Mouse (Mus musculus) hindbrain, embryonic 11.5 days (tissue): ENCODE data around the gene Olfr918. TPM values are rescaled to one million over a fixed set of nuclear protein-coding genes. Genes with fewer than 3 reads are reported as not detected.
A peak's percentile ranks its signal among the peaks of the same experiment; 100 is the strongest.

Experiments used
- ATAC-seq: fragments of 200-750 bp; cut with Nextera tagmentation; 2 replicates; pipeline ENCODE4 v1.8.0; 2017; ENCODE audit warnings: mild to moderate bottlenecking, moderate TSS enrichment, moderate library complexity; ENCODE audit not compliant: low FRiP score
- DNase-seq: peaks from one replicate; pipeline ENCODE4 v3.0.0-alpha.2; 2015; ENCODE audit warnings: low spot score
- H3K27ac ChIP-seq: fragments of 300-500 bp; sonication (generic); 2 replicates; pipeline ENCODE4 v1.5.1; 2014; ENCODE audit warnings: mild to moderate bottlenecking, low read depth, low read length
- H3K27me3 ChIP-seq: fragments of 300-500 bp; sonication (generic); 2 replicates; pipeline ENCODE4 v1.6.1; 2014; ENCODE audit warnings: mild to moderate bottlenecking, low read length, moderate library complexity, mixed read lengths; ENCODE audit not compliant: control insufficient read depth, insufficient read depth
- H3K36me3 ChIP-seq: fragments of 300-500 bp; sonication (generic); 2 replicates; pipeline ENCODE4 v1.6.1; 2014; ENCODE audit warnings: mild to moderate bottlenecking, low read length, moderate library complexity, mixed read lengths; ENCODE audit not compliant: control insufficient read depth, insufficient read depth
- H3K4me1 ChIP-seq: fragments of 300-500 bp; sonication (generic); replicated peaks from 2 replicates; pipeline ENCODE4 v1.6.1; 2014; ENCODE audit warnings: low read length, mixed read lengths; ENCODE audit not compliant: control insufficient read depth, insufficient read depth
- H3K4me2 ChIP-seq: fragments of 300-500 bp; sonication (generic); replicated peaks from 2 replicates; pipeline ENCODE4 v1.6.1; 2014; ENCODE audit warnings: mild to moderate bottlenecking, low read depth, low read length
- H3K4me3 ChIP-seq: fragments of 300-500 bp; sonication (generic); 2 replicates; pipeline ENCODE4 v1.5.1; 2014; ENCODE audit warnings: low read depth, low read length
- H3K9ac ChIP-seq: fragments of 300-500 bp; sonication (generic); 2 replicates; pipeline ENCODE4 v1.6.1; 2014; ENCODE audit warnings: low read depth, low read length
- H3K9me3 ChIP-seq: fragments of 300-500 bp; sonication (generic); 2 replicates; pipeline ENCODE4 v1.6.1; 2016; ENCODE audit warnings: low read length; ENCODE audit not compliant: control insufficient read depth
- WGBS: fragments of 180-500 bp; shearing (Covaris S2); extraction: QIAGEN DNeasy Blood & Tissue Kit; methylation state at CpG from one replicate; pipeline ENCODE4 v1.1.7; 2014; 5-methylcytosine and 5-hydroxymethylcytosine counted together
- polyA plus RNA-seq: library from polyadenylated mRNA; unstranded; fragments of >200 nt; fragmentation: Nextera tagmentation; extraction: Ambion mirVana; gene quantifications from 2 replicates; pipeline ENCODE4 v1.2.1, GENCODE M21; 2014

Olfr918 gene
- not detected in 2 replicates for polyA plus RNA-seq

GRCm38 (mm10) chr9:38674501-38674900, at the start of gene Olfr918:
Gene Olfr918 (minus strand): TSS chr9:38674601.
- Histone ChIP-seq H3K9me3 (no peaks in the 10 kb centered on the region), H3K27me3 (no peaks in the 10 kb centered on the region), H3K4me1 (no peaks in the 10 kb centered on the region), H3K36me3 (no peaks in the 10 kb centered on the region), H3K4me3 (no peak within 1 kb of the TSS), H3K27ac (no peak within 1 kb of the TSS), H3K4me2 (no peak within 1 kb of the TSS), H3K9ac (no peak within 1 kb of the TSS)
- WGBS, result 79% methylated on average over 2 of the region's 2 CpGs
- no peak for ATAC-seq
- no peak for DNase-seq

GRCm38 (mm10) chr9:38724044-38724443, 49.6 kb upstream of the Olfr918 start:
- Histone ChIP-seq H3K9ac (no peak overlapping the region), H3K9me3 (no peaks in the 10 kb centered on the region), H3K4me3 (no peak overlapping the region), H3K4me2 (no peak overlapping the region), H3K27ac (no peak overlapping the region), H3K36me3 (no peaks in the 10 kb centered on the region), H3K4me1 (no peaks in the 10 kb centered on the region), H3K27me3 (no peaks in the 10 kb centered on the region)
- ATAC-seq, result no peak
- 89% methylated on average over 1 of the region's 1 CpGs for WGBS
- no peak for DNase-seq

GRCm38 (mm10) chr9:38718927-38719441, 44.6 kb upstream of the Olfr918 start:
- ATAC-seq, result peak; percentile 33
- no peak overlapping the region for H3K27ac ChIP-seq
- 0 out of 2 replicates have a peak overlapping the region, but pooled peaks have one; percentile 8 for H3K9ac ChIP-seq

GRCm38 (mm10) chr9:38718102-38718501, 43.7 kb upstream of the Olfr918 start, which contains the start of gene Vwa5a:
Gene Vwa5a (plus strand): TSS chr9:38718268.
- Histone ChIP-seq H3K4me1 (no peaks in the 10 kb centered on the region), H3K9ac (0 out of 2 replicates have a peak within 1 kb of the TSS, but pooled peaks have one; percentile 8), H3K27me3 (no peaks in the 10 kb centered on the region), H3K4me2 (peak within 1 kb of the TSS; percentile 31; the same call in 1 of the 2 replicates), H3K4me3 (peak within 1 kb of the TSS; percentile 23), H3K36me3 (no peaks in the 10 kb centered on the region), H3K9me3 (no peaks in the 10 kb centered on the region), H3K27ac (no peak within 1 kb of the TSS)
- 10% methylated on average over 4 of the region's 4 CpGs for WGBS
- ATAC-seq (no peak; the same call in 1 of the 2 replicates), DNase-seq (peak; percentile 29)

More at GRCm38 (mm10) chr9:38718927-38719441, 44.6 kb upstream of the Olfr918 start:
- Histone ChIP-seq H3K4me1 (no peaks in the 10 kb centered on the region), H3K36me3 (no peaks in the 10 kb centered on the region), H3K4me3 (peak overlapping the region; percentile 23), H3K4me2 (peak overlapping the region; percentile 31; the same call in 1 of the 2 replicates), H3K27me3 (no peaks in the 10 kb centered on the region), H3K9me3 (no peaks in the 10 kb centered on the region)
- WGBS, result 8% methylated on average over 3 of the region's 3 CpGs
- no peak for DNase-seq

GRCm38 (mm10) chr9:38672887-38673286, 1.5 kb downstream of the Olfr918 start:
- DNase-seq (no peak), ATAC-seq (no peak)
- Histone ChIP-seq H3K9ac (no peak overlapping the region), H3K4me2 (no peak overlapping the region), H3K4me1 (no peaks in the 10 kb centered on the region), H3K9me3 (no peaks in the 10 kb centered on the region), H3K4me3 (no peak overlapping the region), H3K27me3 (no peaks in the 10 kb centered on the region), H3K27ac (no peak overlapping the region), H3K36me3 (no peaks in the 10 kb centered on the region)
- 81% methylated on average over 2 of the region's 2 CpGs for WGBS

GRCm38 (mm10) chr9:38665742-38666141, 8.7 kb downstream of the Olfr918 start, which contains the start of gene Olfr917:
Gene Olfr917 (minus strand): TSS chr9:38665842.
- Histone ChIP-seq H3K4me1 (no peaks in the 10 kb centered on the region), H3K36me3 (no peaks in the 10 kb centered on the region), H3K27ac (no peak within 1 kb of the TSS), H3K27me3 (no peaks in the 10 kb centered on the region), H3K4me3 (no peak within 1 kb of the TSS), H3K9ac (no peak within 1 kb of the TSS), H3K4me2 (no peak within 1 kb of the TSS), H3K9me3 (no peaks in the 10 kb centered on the region)
- no peak for DNase-seq
- no peak for ATAC-seq
- 94% methylated on average over 1 of the region's 1 CpGs for WGBS

- Histone ChIP-seq H3K27me3 (no peaks in the 10 kb centered on the region), H3K36me3 (no peaks in the 10 kb centered on the region), H3K4me2 (no peak within 1 kb of the TSS), H3K27ac (no peak within 1 kb of the TSS), H3K9me3 (no peaks in the 10 kb centered on the region), H3K9ac (no peak within 1 kb of the TSS), H3K4me1 (no peaks in the 10 kb centered on the region), H3K4me3 (no peak within 1 kb of the TSS)
- WGBS, result 80% methylated on average over 1 of the region's 1 CpGs
- ATAC-seq (no peak), DNase-seq (no peak)
Measured at GRCm38 (mm10) chr9:38659775-38660174, 14.6 kb downstream of the Olfr918 start, which contains the start of gene Olfr916. Gene Olfr916 (minus strand): TSS chr9:38659875.

- no peak for DNase-seq
- H3K4me1 ChIP-seq, result no peaks in the 10 kb centered on the region
- H3K4me2 ChIP-seq, result no peak overlapping the region
- ATAC-seq, result no peak
- H3K9me3 ChIP-seq, result no peaks in the 10 kb centered on the region
- no peak overlapping the region for H3K27ac ChIP-seq
- no peak overlapping the region for H3K4me3 ChIP-seq
- H3K36me3 ChIP-seq, result no peaks in the 10 kb centered on the region
- no peaks in the 10 kb centered on the region for H3K27me3 ChIP-seq
- H3K9ac ChIP-seq, result no peak overlapping the region
- 83% methylated on average over 4 of the region's 4 CpGs for WGBS
Measured at GRCm38 (mm10) chr9:38632406-38632805, 42.0 kb downstream of the Olfr918 start.
